Mouse (Mus musculus): ENCODE measurements around the gene Lrrc28.

DNA sequence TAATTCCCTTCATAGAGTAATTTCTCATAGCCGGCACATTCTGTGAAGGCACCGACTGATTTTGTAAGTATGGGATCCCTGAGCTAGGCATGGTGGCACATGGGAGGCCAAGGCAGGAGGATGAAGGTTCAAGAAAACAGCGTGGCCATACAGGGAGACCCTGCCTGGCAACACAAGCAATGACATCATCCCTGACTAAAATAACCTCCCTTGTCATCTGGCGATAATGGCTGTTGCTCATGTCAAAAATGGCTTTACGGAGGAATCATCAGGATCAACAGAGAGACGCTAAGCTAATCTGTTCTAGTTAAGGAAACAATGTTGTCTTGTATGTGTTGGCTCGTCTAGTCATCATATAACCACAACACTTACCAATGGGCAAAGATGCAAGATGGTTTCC, 85.6 kb downstream of the Lrrc28 start:
- TF ChIP-seq CTCF (IDR thresholded peaks at IDR 0.05; ENCODE audit: control insufficient read depth, insufficient read depth, insufficient read length) (no peak), USF1 (IDR thresholded peaks at IDR 0.05; ENCODE audit: low read depth) (no peak), MYOG (IDR thresholded peaks at IDR 0.05; ENCODE audit: control insufficient read depth, extremely low read depth, insufficient read length) (no peak), MYOD1 (IDR thresholded peaks at IDR 0.05; ENCODE audit: control insufficient read depth, insufficient read length, low read depth) (no peak)
